ENCODE assay signal across 25 mouse cellular contexts in the genomic region with DNA sequence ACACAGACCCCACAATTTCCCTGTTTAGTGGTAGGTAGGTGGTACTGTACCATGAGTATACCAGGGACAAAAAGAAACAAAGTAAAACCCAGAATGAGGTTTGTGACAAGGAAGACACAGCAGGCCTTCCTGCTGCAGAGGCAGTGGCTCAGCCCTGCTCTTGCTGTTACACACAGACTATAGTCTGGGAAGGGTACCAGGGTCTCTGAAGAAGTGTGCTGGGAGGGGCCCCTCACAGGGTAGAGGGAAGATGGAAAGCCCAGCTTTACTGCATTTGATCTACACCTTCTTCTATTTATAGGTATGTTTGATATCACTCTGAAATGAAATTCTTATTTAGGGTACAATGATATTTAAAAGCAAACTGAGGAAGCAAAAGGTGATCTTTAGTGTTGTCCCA. TPM values are rescaled to one million over a fixed set of nuclear protein-coding genes. Genes with fewer than 3 reads are reported as not detected.
A peak's percentile ranks its signal among the peaks of the same experiment; 100 is the strongest.
DNase-seq lines count a peak whose midpoint lies in the region; ATAC-seq and TF ChIP-seq lines count a peak whose summit lies in the region.
"Had no signal": no experiment of that assay in that cellular context is flagged by ENCODE, and none has a peak within 500 bp of the region (broad histone marks: within the 10 kb centered on the region; RNA-seq: fewer than 3 reads in every experiment).

No protein-coding gene starts in this region.

- intact Hi-C loops in gastrocnemius, adult 2 months (cut with DNase I), result no loop called here
- intact Hi-C loops in gastrocnemius, postnatal 14 days (cut with DNase I; ENCODE audit: low total_unique reads), result no loop called here

- DNase-seq in adrenal gland, postnatal 14 days, result peak; percentile 14
- no peak for DNase-seq in adrenal gland, adult 2 months
- peak; percentile 21 for DNase-seq in gastrocnemius, adult 2 months
- DNase-seq in gastrocnemius, adult 8-10 months (ENCODE audit: low spot score in 2 of 2), result no peak
- peak; percentile 39 for DNase-seq in kidney, postnatal 14 days
- peak; percentile 5 for DNase-seq in gastrocnemius, postnatal 14 days
- DNase-seq in hindbrain, postnatal 0 days (ENCODE audit: low spot score), result no peak
- DNase-seq: kidney, adult 9 months; liver, embryonic 13.5 days; right cerebral cortex, postnatal 14 days; thymus, adult 2 months had no signal

- no peak overlapping the region for H3K27ac ChIP-seq in gastrocnemius, adult 2 months
- H3K27ac ChIP-seq in kidney, embryonic 15.5 days, result no peak overlapping the region
- H3K27ac ChIP-seq in hindbrain, postnatal 0 days, result no peak overlapping the region
- H3K27ac ChIP-seq: heart, embryonic 13.5 days; left cerebral cortex, adult 2 months; limb, embryonic 12.5 days; liver, embryonic 13.5 days; midbrain, embryonic 10.5 days; neural tube, embryonic 12.5 days; stomach, embryonic 15.5 days had no signal

- TF ChIP-seq CTCF in gastrocnemius, adult 2 months (IDR thresholded peaks at IDR 0.05), result no peak
- no peak for TF ChIP-seq CTCF in hindbrain, postnatal 0 days (IDR thresholded peaks at IDR 0.05; ENCODE audit: low read depth)

- H3K4me3 ChIP-seq in gastrocnemius, adult 2 months, result no peak overlapping the region
- H3K4me3 ChIP-seq in kidney, embryonic 15.5 days (replicated peaks), result no peak overlapping the region
- no peak overlapping the region for H3K4me3 ChIP-seq in hindbrain, postnatal 0 days (ENCODE audit: low read length)
- H3K4me3 ChIP-seq: erythroblast, embryonic 14.5 days; heart, embryonic 13.5 days; left cerebral cortex, adult 2 months; limb, embryonic 12.5 days; liver, embryonic 13.5 days; midbrain, embryonic 10.5 days; neural tube, embryonic 12.5 days; stomach, embryonic 15.5 days had no signal

- ATAC-seq in kidney, embryonic 15.5 days (replicated peaks; ENCODE audit: low FRiP score), result no peak
- ATAC-seq in hindbrain, postnatal 0 days, result no peak
- ATAC-seq: forebrain, embryonic 14.5 days; inflammation-experienced regulatory T-cells, adult 6 months had no signal

- no peaks in the 10 kb centered on the region for H3K27me3 ChIP-seq in kidney, embryonic 15.5 days
- H3K27me3 ChIP-seq in hindbrain, postnatal 0 days (ENCODE audit: insufficient read depth, low read length), result no peaks in the 10 kb centered on the region
- H3K27me3 ChIP-seq: heart, embryonic 13.5 days; limb, embryonic 12.5 days; liver, embryonic 13.5 days; neural tube, embryonic 12.5 days; stomach, embryonic 15.5 days had no signal

- H3K36me3 ChIP-seq in kidney, embryonic 15.5 days, result no peaks in the 10 kb centered on the region
- H3K36me3 ChIP-seq in hindbrain, postnatal 0 days (ENCODE audit: insufficient read depth, low read length), result no peaks in the 10 kb centered on the region
- H3K36me3 ChIP-seq: heart, embryonic 13.5 days; limb, embryonic 12.5 days; liver, embryonic 13.5 days; midbrain, embryonic 10.5 days; neural tube, embryonic 12.5 days; stomach, embryonic 15.5 days had no signal

- H3K9me3 ChIP-seq in kidney, embryonic 15.5 days (replicated peaks), result no peaks in the 10 kb centered on the region
- no peaks in the 10 kb centered on the region for H3K9me3 ChIP-seq in hindbrain, postnatal 0 days (ENCODE audit: low read length)
- H3K9me3 ChIP-seq: heart, embryonic 13.5 days; limb, embryonic 12.5 days; liver, embryonic 13.5 days; midbrain, embryonic 10.5 days; neural tube, embryonic 12.5 days; stomach, embryonic 15.5 days had no signal

- H3K4me2 ChIP-seq in kidney, embryonic 15.5 days, result no peak overlapping the region
- no peak overlapping the region for H3K4me2 ChIP-seq in hindbrain, postnatal 0 days (ENCODE audit: low read depth, low read length)
- H3K4me2 ChIP-seq: heart, embryonic 13.5 days; limb, embryonic 12.5 days; liver, embryonic 13.5 days; neural tube, embryonic 12.5 days; stomach, embryonic 15.5 days had no signal

- no peak overlapping the region for H3K9ac ChIP-seq in kidney, embryonic 15.5 days
- no peak overlapping the region for H3K9ac ChIP-seq in hindbrain, postnatal 0 days (replicated peaks; ENCODE audit: low read length)
- H3K9ac ChIP-seq: heart, embryonic 13.5 days; limb, embryonic 12.5 days; liver, embryonic 13.5 days; neural tube, embryonic 12.5 days; stomach, embryonic 15.5 days had no signal

- no peaks in the 10 kb centered on the region for H3K4me1 ChIP-seq in kidney, embryonic 15.5 days
- no peaks in the 10 kb centered on the region for H3K4me1 ChIP-seq in hindbrain, postnatal 0 days (ENCODE audit: insufficient read depth, low read length)
- H3K4me1 ChIP-seq: heart, embryonic 13.5 days; limb, embryonic 12.5 days; liver, embryonic 13.5 days; midbrain, embryonic 10.5 days; neural tube, embryonic 12.5 days; stomach, embryonic 15.5 days had no signal

RNA-seq across cellular contexts. Expression of a gene that starts 26.0 kb away (rescaled TPM):
- 0.19 and 0.30 TPM in 2 replicates for total RNA-seq in adrenal gland, postnatal 14 days (2021)
- under 1 TPM in 1 of 2 experiments, not detected in 1; 0.12 TPM for total RNA-seq in adrenal gland, adult 2 months (2021)
- 0.02 TPM in 1 of 2 replicates, not detected in the other for polyA plus RNA-seq in adrenal gland, adult 2 months (2012; rRNA removed)
- not detected for total RNA-seq in gastrocnemius, adult 2 months (2021)
- total RNA-seq in gastrocnemius, adult 8-10 months (2022), result not detected
- 0.31 and 2.1 TPM in 2 replicates for polyA plus RNA-seq in kidney, embryonic 15.5 days (2015; fragmentation: Nextera tagmentation; extraction: Ambion mirVana)
- total RNA-seq in gastrocnemius, postnatal 14 days (2021), result not detected
- 0.14 and 1.2 TPM in 2 replicates for total RNA-seq in hindbrain, postnatal 0 days (2014; rRNA removed)
- polyA plus RNA-seq in hindbrain, postnatal 0 days (2015; fragmentation: Nextera tagmentation; extraction: Ambion mirVana), result 0.08 and 0.14 TPM in 2 replicates
- total RNA-seq: common myeloid progenitor, adult 5-6 weeks; MEL; monocyte, adult 5-6 weeks had no signal
- polyA plus RNA-seq: erythroblast, embryonic 14.5 days; forebrain, embryonic 14.5 days; midbrain, embryonic 10.5 days; spleen, adult 2 months had no signal

RNA-seq across cellular contexts. Expression of a gene that starts 54.6 kb away (rescaled TPM):
- 17.5 and 20.2 TPM in 2 replicates for total RNA-seq in adrenal gland, postnatal 14 days (2021)
- 10 to 100 TPM; 24.6 TPM for total RNA-seq in adrenal gland, adult 2 months (2021)
- polyA plus RNA-seq in adrenal gland, adult 2 months (2012; rRNA removed), result 5.6 and 5.9 TPM in 2 replicates
- total RNA-seq in gastrocnemius, adult 2 months (2021), result 1 to 10 TPM; 4.7 to 5.6 TPM
- total RNA-seq in gastrocnemius, adult 8-10 months (2022), result 1 to 10 TPM; 5.3 to 7.2 (median 5.9) TPM
- 12.0 and 12.2 TPM in 2 replicates for polyA plus RNA-seq in kidney, embryonic 15.5 days (2015; fragmentation: Nextera tagmentation; extraction: Ambion mirVana)
- 1 to 10 TPM; 4.7 to 4.9 TPM for total RNA-seq in gastrocnemius, postnatal 14 days (2021)
- total RNA-seq in hindbrain, postnatal 0 days (2014; rRNA removed), result 0.50 and 2.0 TPM in 2 replicates
- polyA plus RNA-seq in hindbrain, postnatal 0 days (2015; fragmentation: Nextera tagmentation; extraction: Ambion mirVana), result 2.6 and 3.9 TPM in 2 replicates

Comparison
In these comparisons a context has a peak if more than half of its experiments do, and no peak if none do; other contexts are left out.
1. DNase-seq: peak in adrenal gland, postnatal 14 days (single experiment), gastrocnemius, adult 2 months (single experiment), kidney, postnatal 14 days (single experiment) and gastrocnemius, postnatal 14 days (single experiment); none in adrenal gland, adult 2 months (single experiment), gastrocnemius, adult 8-10 months (0 of 2) and hindbrain, postnatal 0 days (single experiment).